Mouse (Mus musculus) midbrain, embryonic 15.5 days (tissue): ENCODE data around the gene Homez. TPM values are rescaled to one million over a fixed set of nuclear protein-coding genes. Genes with fewer than 3 reads are reported as not detected.

ENCODE experiments used
- ATAC-seq: fragments of 200-750 bp; cut with Nextera tagmentation; replicated peaks from 2 replicates; pipeline ENCODE4 v1.8.0; 2017; ENCODE audit warnings: moderate TSS enrichment
- H3K27ac ChIP-seq: fragments of 300-500 bp; sonication (generic); 2 replicates; pipeline ENCODE4 v1.5.1; 2015; ENCODE audit warnings: mild to moderate bottlenecking, inconsistent platforms
- H3K27me3 ChIP-seq: fragments of 300-500 bp; sonication (generic); replicated peaks from 2 replicates; pipeline ENCODE4 v1.6.1; 2015; ENCODE audit warnings: inconsistent platforms
- H3K36me3 ChIP-seq: fragments of 300-500 bp; sonication (generic); replicated peaks from 2 replicates; pipeline ENCODE4 v1.6.1; 2015; ENCODE audit warnings: inconsistent platforms
- H3K4me1 ChIP-seq: fragments of 300-500 bp; sonication (generic); 2 replicates; pipeline ENCODE4 v1.6.1; 2015; ENCODE audit warnings: inconsistent platforms
- H3K4me2 ChIP-seq: fragments of 300-500 bp; sonication (generic); 2 replicates; pipeline ENCODE4 v1.6.1; 2015; ENCODE audit warnings: inconsistent platforms, mild to moderate bottlenecking, moderate library complexity
- H3K4me3 ChIP-seq: fragments of 300-500 bp; sonication (generic); 2 replicates; pipeline ENCODE4 v1.5.1; 2015; ENCODE audit warnings: mild to moderate bottlenecking, inconsistent platforms
- H3K9ac ChIP-seq: fragments of 300-500 bp; sonication (generic); 2 replicates; pipeline ENCODE4 v1.6.1; 2015; ENCODE audit warnings: mild to moderate bottlenecking, inconsistent platforms
- H3K9me3 ChIP-seq: fragments of 300-500 bp; sonication (generic); 2 replicates; pipeline ENCODE4 v1.6.1; 2016; ENCODE audit warnings: inconsistent platforms
- WGBS: fragments of 180-500 bp; shearing (Covaris S2); methylation state at CpG from one replicate; pipeline ENCODE4 v1.1.7; 2015; ENCODE audit warnings: mixed read lengths; 5-methylcytosine and 5-hydroxymethylcytosine counted together
- polyA plus RNA-seq: library from polyadenylated mRNA; unstranded; fragments of >200 nt; fragmentation: Nextera tagmentation; extraction: Ambion mirVana; gene quantifications from 2 replicates; pipeline ENCODE4 v1.2.1, GENCODE M21; 2015

The Homez gene
- polyA plus RNA-seq, 1 experiment from 2014 or later, result 13.6 TPM

GRCm38 (mm10) chr14:54864313-54865036, 6.3 kb downstream of the Homez start:
- peak overlapping the region; percentile 81 for H3K4me3 ChIP-seq
- no peak; the same call in 1 of the 2 replicates for ATAC-seq
- WGBS, result 17% methylated on average over 21 of the region's 21 CpGs
- H3K9ac ChIP-seq, result peak overlapping the region; percentile 94
- H3K27ac ChIP-seq, result peak overlapping the region; percentile 77
- H3K4me2 ChIP-seq, result peak overlapping the region; percentile 62
- H3K36me3 ChIP-seq, result no peaks in the 10 kb centered on the region
- H3K27me3 ChIP-seq, result no peaks in the 10 kb centered on the region
- peaks cover 9% of the 10 kb centered on the region for H3K4me1 ChIP-seq
- H3K9me3 ChIP-seq, result no peaks in the 10 kb centered on the region

- Histone ChIP-seq H3K27ac (peak overlapping the region; percentile 77), H3K27me3 (no peaks in the 10 kb centered on the region), H3K36me3 (no peaks in the 10 kb centered on the region), H3K9ac (peak overlapping the region; percentile 94), H3K4me2 (peak overlapping the region; percentile 62), H3K9me3 (no peaks in the 10 kb centered on the region), H3K4me3 (peak overlapping the region; percentile 81), H3K4me1 (peaks cover 9% of the 10 kb centered on the region)
- 0% methylated on average over 52 of the region's 56 CpGs for WGBS
- peak; percentile 100 for ATAC-seq
Measured at GRCm38 (mm10) chr14:54863501-54864312, 7.1 kb downstream of the Homez start.

- no peaks in the 10 kb centered on the region for H3K27me3 ChIP-seq
- no peak for ATAC-seq
Measured at GRCm38 (mm10) chr14:54860511-54860910, 10.2 kb downstream of the Homez start.

GRCm38 (mm10) chr14:54857891-54858290, 12.9 kb downstream of the Homez start:
- Histone ChIP-seq H3K4me3 (no peak overlapping the region), H3K9me3 (no peaks in the 10 kb centered on the region), H3K36me3 (0 out of 2 replicates have a peak, but pooled peaks cover 4% of the 10 kb centered on the region), H3K4me2 (no peak overlapping the region), H3K27ac (no peak overlapping the region), H3K9ac (no peak overlapping the region), H3K27me3 (no peaks in the 10 kb centered on the region), H3K4me1 (no peaks in the 10 kb centered on the region)
- no peak for ATAC-seq
- 88% methylated on average over 9 of the region's 9 CpGs for WGBS

More at GRCm38 (mm10) chr14:54860511-54860910, 10.2 kb downstream of the Homez start:
- H3K9ac ChIP-seq, result no peak overlapping the region
- peaks cover 9% of the 10 kb centered on the region for H3K4me1 ChIP-seq
- no peak overlapping the region for H3K4me2 ChIP-seq
- H3K36me3 ChIP-seq, result 0 out of 2 replicates have a peak, but pooled peaks cover 4% of the 10 kb centered on the region
- H3K9me3 ChIP-seq, result no peaks in the 10 kb centered on the region
- H3K4me3 ChIP-seq, result no peak overlapping the region
- no peak overlapping the region for H3K27ac ChIP-seq
- 38% methylated on average over 2 of the region's 2 CpGs for WGBS

- Histone ChIP-seq H3K9ac (no peak overlapping the region), H3K4me1 (no peaks in the 10 kb centered on the region), H3K4me2 (no peak overlapping the region), H3K4me3 (no peak overlapping the region), H3K36me3 (0 out of 2 replicates have a peak, but pooled peaks cover 4% of the 10 kb centered on the region), H3K27ac (no peak overlapping the region), H3K27me3 (no peaks in the 10 kb centered on the region), H3K9me3 (no peaks in the 10 kb centered on the region)
- 92% methylated on average over 7 of the region's 7 CpGs for WGBS
- no peak for ATAC-seq
Measured at GRCm38 (mm10) chr14:54856703-54857102, 14.1 kb downstream of the Homez start.

GRCm38 (mm10) chr14:54855726-54856125, 15.0 kb downstream of the Homez start:
- no peak overlapping the region for H3K4me3 ChIP-seq
- 0 out of 2 replicates have a peak, but pooled peaks cover 4% of the 10 kb centered on the region for H3K36me3 ChIP-seq
- no peak overlapping the region for H3K4me2 ChIP-seq
- WGBS, result 94% methylated on average over 3 of the region's 3 CpGs
- H3K27ac ChIP-seq, result no peak overlapping the region
- H3K4me1 ChIP-seq, result no peaks in the 10 kb centered on the region
- no peak overlapping the region for H3K9ac ChIP-seq
- no peaks in the 10 kb centered on the region for H3K9me3 ChIP-seq
- H3K27me3 ChIP-seq, result no peaks in the 10 kb centered on the region
- no peak for ATAC-seq

- Histone ChIP-seq H3K36me3 (no peaks in the 10 kb centered on the region), H3K4me3 (no peak overlapping the region), H3K27me3 (peaks cover 5% of the 10 kb centered on the region; the same call in 1 of the 2 replicates), H3K4me1 (no peaks in the 10 kb centered on the region), H3K4me2 (no peak overlapping the region), H3K27ac (no peak overlapping the region), H3K9ac (no peak overlapping the region), H3K9me3 (no peaks in the 10 kb centered on the region)
- WGBS, result 4% methylated on average over 4 of the region's 4 CpGs
- ATAC-seq, result no peak
Measured at GRCm38 (mm10) chr14:54843461-54843860, 27.3 kb downstream of the Homez start.

- ATAC-seq, result no peak
- Histone ChIP-seq H3K4me3 (no peak overlapping the region), H3K36me3 (no peaks in the 10 kb centered on the region), H3K27me3 (no peaks in the 10 kb centered on the region), H3K4me2 (no peak overlapping the region), H3K9me3 (no peaks in the 10 kb centered on the region), H3K9ac (no peak overlapping the region), H3K27ac (no peak overlapping the region), H3K4me1 (no peaks in the 10 kb centered on the region)
- 98% methylated on average over 1 of the region's 1 CpGs for WGBS
Measured at GRCm38 (mm10) chr14:54823716-54824115, 47.0 kb downstream of the Homez start.

- whole genome bisulfite sequencing, result 88% methylated on average over 2 of the region's 2 CpGs
- no peak overlapping the region for H3K4me2 ChIP-seq
- H3K27me3 ChIP-seq, result no peaks in the 10 kb centered on the region
- H3K36me3 ChIP-seq, result no peaks in the 10 kb centered on the region
- no peak overlapping the region for H3K27ac ChIP-seq
- no peaks in the 10 kb centered on the region for H3K4me1 ChIP-seq
- no peak for ATAC-seq
- H3K9ac ChIP-seq, result no peak overlapping the region
- H3K4me3 ChIP-seq, result no peak overlapping the region
- H3K9me3 ChIP-seq, result no peaks in the 10 kb centered on the region
Measured at GRCm38 (mm10) chr14:54822301-54822700, 48.5 kb downstream of the Homez start.

GRCm38 (mm10) chr14:54817791-54818190, 53.0 kb downstream of the Homez start:
- ATAC-seq, result no peak
- WGBS, result 41% methylated on average over 2 of the region's 2 CpGs

GRCm38 (mm10) chr14:54815737-54816136, 55.0 kb downstream of the Homez start:
- Histone ChIP-seq H3K27me3 (no peaks in the 10 kb centered on the region), H3K36me3 (no peaks in the 10 kb centered on the region), H3K9ac (no peak overlapping the region), H3K9me3 (no peaks in the 10 kb centered on the region), H3K4me2 (no peak overlapping the region), H3K27ac (no peak overlapping the region), H3K4me3 (no peak overlapping the region), H3K4me1 (no peaks in the 10 kb centered on the region)
- ATAC-seq, result no peak
- 67% methylated on average over 3 of the region's 3 CpGs for WGBS

More at GRCm38 (mm10) chr14:54817791-54818190, 53.0 kb downstream of the Homez start:
- H3K9ac ChIP-seq, result no peak overlapping the region
- H3K9me3 ChIP-seq, result no peaks in the 10 kb centered on the region
- no peak overlapping the region for H3K4me2 ChIP-seq
- H3K4me3 ChIP-seq, result no peak overlapping the region
- no peaks in the 10 kb centered on the region for H3K36me3 ChIP-seq
- no peak overlapping the region for H3K27ac ChIP-seq
- no peaks in the 10 kb centered on the region for H3K4me1 ChIP-seq
- no peaks in the 10 kb centered on the region for H3K27me3 ChIP-seq

- no peak within 1 kb of the TSS for H3K9ac ChIP-seq
- H3K27me3 ChIP-seq, result no peaks in the 10 kb centered on the region
- H3K4me2 ChIP-seq, result no peak within 1 kb of the TSS
- no peaks in the 10 kb centered on the region for H3K4me1 ChIP-seq
- no peaks in the 10 kb centered on the region for H3K9me3 ChIP-seq
- H3K27ac ChIP-seq, result no peak within 1 kb of the TSS
- 83% methylated on average over 29 of the region's 29 CpGs for WGBS
- no peak for ATAC-seq
- no peaks in the 10 kb centered on the region for H3K36me3 ChIP-seq
- no peak within 1 kb of the TSS for H3K4me3 ChIP-seq
Measured at GRCm38 (mm10) chr14:54813991-54814390, 56.8 kb downstream of the Homez start, which contains the start of gene Rnf212b. TSS of gene Rnf212b (plus strand) at chr14:54814141.
